Mouse (Mus musculus) liver, postnatal 0 days (tissue): ENCODE measurements at regions not wholly inside any gene's neighbourhood (a gene's known extent, or its start where the extent isn't known, plus 50 kb on each side); places are given as distances from the start of the nearest gene placed in this dataset.

Experiments used
- CTCF ChIP-seq: sonication (generic); IDR thresholded peaks from 2 replicates; pipeline ENCODE4 v1.5.1; 2016; ENCODE audit warnings: antibody characterized with exemption, low read depth
- EP300 ChIP-seq: IDR thresholded peaks from 2 replicates; pipeline ENCODE4 v1.6.1; 2016; ENCODE audit warnings: antibody characterized with exemption, low read depth, mild to moderate bottlenecking

DNA sequence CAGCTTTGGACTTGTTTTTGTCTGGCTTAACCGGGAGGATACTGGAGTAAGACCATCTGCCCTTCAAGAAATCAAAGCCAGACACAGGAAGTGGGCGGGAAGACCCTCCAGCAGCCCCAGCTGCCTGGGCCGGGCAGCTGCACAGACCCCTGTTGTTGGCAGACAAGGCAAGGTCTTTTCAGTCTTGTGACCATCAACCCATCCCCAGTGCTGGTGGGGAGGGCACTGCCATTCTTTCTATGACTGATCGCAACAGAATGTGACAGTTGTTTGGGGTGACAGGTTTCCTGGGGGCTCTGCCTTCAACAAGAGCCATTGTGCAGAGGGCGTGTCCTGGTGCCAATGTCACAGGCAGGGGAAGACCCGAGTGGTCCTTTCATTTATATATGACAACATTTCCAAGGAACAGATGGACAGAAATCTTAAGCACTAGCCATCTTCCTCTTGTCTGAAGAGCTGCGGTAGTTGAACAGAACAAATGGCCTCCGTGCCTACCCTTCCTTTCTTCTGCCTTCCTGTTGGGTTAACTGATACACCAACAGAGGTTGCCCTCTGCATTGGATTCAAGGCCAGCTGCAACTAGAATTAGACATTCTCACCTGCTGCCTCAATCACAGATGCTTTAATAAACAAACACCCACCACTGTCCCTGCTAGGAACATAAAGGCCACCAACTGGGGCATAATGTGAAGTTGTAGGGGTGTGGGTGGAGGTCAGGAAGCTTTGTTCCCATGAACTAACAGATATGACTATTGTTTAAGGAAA is 217.0 kb upstream of the Btg1 start:
- TF ChIP-seq EP300 (no peak), CTCF (no peak)
